Mouse (Mus musculus) C2C12 (cell line): Measurements from ENCODE around the gene Metap1d.

Experiments
- CEBPB ChIP-seq: IDR thresholded peaks from one replicate; pipeline ENCODE4 v1.6.1; 2011; ENCODE audit warnings: low read depth, mild to moderate bottlenecking, control low read depth, moderate library complexity
- CTCF ChIP-seq: IDR thresholded peaks from one replicate; pipeline ENCODE4 v1.5.1; 2011; ENCODE audit not compliant: control insufficient read depth, insufficient read depth, insufficient read length
- MAX ChIP-seq: IDR thresholded peaks from one replicate; pipeline ENCODE4 v1.6.1; 2011; ENCODE audit warnings: mild to moderate bottlenecking, control low read depth
- MYOG ChIP-seq: IDR thresholded peaks from one replicate; pipeline ENCODE4 v1.6.1; 2011; ENCODE audit not compliant: control insufficient read depth, insufficient read length; ENCODE audit errors: extremely low read depth
- USF1 ChIP-seq: IDR thresholded peaks from one replicate; pipeline ENCODE4 v1.6.1; 2011; ENCODE audit warnings: low read depth, mild to moderate bottlenecking, control low read depth, moderate library complexity

GRCm38 (mm10) chr2:71491295-71491694 is 38.2 kb downstream of the Metap1d start:
- no peak for TF ChIP-seq CTCF
- TF ChIP-seq MYOG: no peak
- TF ChIP-seq MAX: no peak
- TF ChIP-seq CEBPB: no peak
- TF ChIP-seq USF1: no peak
